Mouse (Mus musculus) kidney, postnatal 25 days (tissue): ENCODE measurements at regions not wholly inside any gene's neighbourhood (a gene's known extent, or its start where the extent isn't known, plus 50 kb on each side); places are given as distances from the start of the nearest gene placed in this dataset.
A peak's percentile ranks its signal among the peaks of the same experiment; 100 is the strongest.

Experiments
- DNase-seq, 2 experiments: peaks; one replicate each; pipeline ENCODE4 v3.0.0; 2021; ENCODE audit warnings: mixed read lengths in 2 of 2

DNA sequence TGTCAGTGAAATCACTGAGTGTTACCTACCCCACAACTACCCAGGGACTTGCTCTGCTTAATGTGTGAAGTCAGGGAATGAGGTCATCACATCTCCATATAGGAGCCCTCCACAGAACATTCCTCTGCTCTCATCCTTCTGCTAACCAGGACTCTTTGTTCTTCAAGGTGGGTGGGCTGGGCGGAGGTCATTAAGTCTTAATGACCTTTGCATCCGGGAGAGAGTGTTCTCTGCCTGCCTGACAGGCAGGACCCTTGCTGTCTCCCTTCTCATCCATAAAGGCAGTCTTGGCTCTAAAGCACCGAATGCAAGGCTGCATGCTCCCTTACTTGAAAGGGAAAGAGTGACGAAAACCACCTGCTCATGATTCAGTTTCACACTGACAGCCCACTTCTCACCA is 1051.4 kb downstream of the Slc22a22 start:
- no peak for DNase-seq

DNA sequence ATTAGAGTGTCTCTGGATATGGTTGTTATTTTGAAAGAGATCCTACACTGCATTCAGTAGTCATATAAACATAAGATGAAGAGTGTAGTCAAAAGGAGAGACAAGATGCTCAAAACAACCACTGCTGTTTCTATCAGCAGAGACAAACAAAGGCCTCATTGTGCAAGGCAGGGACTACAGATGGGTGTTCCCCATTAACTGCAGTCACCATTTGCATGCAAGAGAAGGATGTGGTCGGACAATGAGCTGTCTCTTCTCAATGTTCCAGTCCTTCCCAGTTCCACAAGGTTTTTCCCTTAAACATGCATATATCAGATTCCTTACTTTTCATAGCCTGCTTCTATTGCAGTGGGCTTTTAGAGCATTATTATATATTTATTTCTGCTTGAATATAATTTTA is 1056.7 kb downstream of the Slc22a22 start:
- no peak for DNase-seq

DNA sequence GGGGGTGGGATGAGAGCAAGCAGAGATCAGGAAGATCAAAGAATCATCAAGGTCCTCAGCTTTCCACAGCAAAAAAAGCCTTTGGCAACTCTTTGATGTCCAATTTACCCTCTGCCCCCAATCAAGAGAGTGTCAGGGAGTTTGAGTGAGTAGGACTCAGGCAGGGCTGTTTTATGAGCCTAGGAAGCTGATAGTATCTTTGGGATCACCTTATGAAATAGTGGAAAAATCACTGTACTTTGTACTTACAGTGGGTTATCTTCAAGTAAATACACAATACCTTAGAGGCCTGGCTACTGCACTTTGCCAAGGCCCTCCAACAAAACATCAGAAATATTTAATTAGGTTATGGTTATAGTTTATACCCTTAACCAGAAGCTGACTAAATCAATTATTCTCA is 1085.4 kb downstream of the Slc22a22 start:
- no peak for DNase-seq

DNA sequence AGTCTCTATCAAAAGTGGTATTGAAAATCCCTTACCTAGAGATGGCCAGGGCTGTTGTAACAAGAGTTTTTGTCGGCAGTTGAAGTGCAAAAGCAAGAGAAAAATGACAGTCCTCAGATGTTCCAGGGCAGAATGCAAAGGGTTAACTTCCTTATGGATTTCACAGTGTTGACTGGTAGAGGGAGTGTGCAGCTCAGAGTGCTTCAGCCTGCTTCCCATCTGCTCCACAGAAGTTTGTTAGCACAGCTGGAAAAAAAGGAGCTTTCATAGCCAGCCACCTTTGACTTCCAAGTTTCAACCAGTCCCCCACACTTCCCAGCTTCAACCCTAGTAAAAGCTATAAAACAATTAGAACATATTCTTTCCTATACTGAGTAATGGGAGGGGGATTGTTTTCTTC is 1098.9 kb downstream of the Slc22a22 start:
- DNase-seq, result no peak

DNA sequence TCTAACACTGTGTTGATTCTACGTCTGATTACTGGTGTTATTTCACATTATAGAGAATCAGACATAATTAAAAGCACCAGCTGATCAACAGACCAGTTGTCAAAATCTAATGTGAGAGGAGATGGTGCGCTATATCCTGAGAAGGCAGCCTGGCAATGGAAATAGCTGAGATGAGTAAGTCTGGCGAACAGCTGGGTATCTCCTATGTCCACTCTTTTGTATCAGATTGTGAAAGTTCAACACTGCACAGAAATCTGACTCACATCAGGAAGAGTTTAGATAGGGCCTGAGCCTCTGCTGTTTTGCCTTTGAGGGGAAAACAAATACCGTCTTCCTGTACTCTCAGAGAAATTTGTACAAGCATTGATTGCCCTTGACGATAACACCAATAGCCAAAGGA is 1126.5 kb downstream of the Slc22a22 start:
- DNase-seq, result no peak

DNA sequence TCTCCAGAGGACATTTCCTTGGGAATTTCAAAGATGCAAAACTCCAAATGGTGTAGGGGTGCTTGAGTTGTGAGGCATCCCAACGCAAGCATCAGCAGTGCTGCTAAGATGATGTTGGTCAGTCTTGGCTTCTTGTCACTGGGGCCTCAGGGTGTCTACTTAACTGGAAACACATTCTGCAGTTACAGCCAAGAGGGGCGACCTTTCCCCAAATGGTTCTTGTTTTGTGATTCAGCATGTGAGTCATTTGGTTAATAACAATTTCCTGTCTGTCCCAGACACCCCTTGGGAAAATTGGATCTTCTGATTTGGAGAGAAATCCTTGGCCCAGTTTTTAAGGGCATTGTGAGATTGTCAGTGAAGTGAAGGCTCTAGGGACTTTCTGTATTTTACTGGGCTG is 1131.3 kb downstream of the Slc22a22 start:
- DNase-seq, result peak in 1 of 2 experiments; percentile 31

DNA sequence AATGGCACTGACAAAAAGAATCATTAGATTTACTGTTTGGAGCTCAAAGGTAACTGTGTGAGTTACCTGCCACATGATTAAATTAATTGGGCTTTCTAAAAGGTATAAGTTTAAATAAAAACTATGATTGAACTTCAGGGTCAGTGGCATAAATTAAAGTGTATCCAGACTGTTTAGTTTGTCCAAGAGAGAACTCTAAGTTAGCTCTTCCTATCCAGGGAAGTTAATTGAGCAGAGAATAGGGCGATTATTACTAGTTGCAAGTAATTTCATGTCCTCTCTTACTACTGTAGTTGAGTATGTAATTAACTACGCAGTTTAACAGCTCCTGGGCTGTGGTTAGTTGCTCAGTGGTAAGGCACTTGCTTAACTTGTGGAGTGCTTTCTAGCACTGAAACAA is 1132.5 kb downstream of the Slc22a22 start:
- no peak for DNase-seq

DNA sequence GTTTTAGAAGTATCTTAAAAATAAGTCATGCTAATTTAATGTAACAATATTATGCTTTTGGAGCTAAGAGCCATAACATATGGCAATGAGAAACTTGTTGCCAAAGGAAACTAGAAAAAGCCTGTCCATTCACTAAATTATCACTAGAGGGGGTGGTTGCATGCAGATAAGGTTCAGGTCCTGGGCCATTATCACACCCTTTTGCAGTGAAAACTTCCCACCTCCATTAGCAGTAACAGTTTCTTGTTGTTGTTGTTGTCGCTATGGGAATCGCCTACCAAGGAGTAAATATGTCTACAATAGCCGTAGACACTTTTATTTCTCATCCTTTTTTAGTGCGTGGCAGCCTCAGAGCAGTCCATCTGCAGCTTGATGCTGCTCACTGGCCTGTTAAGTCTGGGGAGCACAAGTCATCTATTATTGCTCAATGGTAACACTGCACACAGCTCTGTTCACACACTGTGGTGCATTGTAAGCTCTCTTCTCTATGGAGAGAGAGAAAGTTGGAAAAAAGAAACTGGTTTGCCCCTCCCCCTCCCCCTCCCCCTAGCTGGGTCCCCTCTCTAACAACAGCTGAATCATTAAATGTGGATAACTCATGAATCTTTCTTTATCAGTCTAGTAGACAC is 1133.0 kb downstream of the Slc22a22 start:
- DNase-seq, result no peak

DNA sequence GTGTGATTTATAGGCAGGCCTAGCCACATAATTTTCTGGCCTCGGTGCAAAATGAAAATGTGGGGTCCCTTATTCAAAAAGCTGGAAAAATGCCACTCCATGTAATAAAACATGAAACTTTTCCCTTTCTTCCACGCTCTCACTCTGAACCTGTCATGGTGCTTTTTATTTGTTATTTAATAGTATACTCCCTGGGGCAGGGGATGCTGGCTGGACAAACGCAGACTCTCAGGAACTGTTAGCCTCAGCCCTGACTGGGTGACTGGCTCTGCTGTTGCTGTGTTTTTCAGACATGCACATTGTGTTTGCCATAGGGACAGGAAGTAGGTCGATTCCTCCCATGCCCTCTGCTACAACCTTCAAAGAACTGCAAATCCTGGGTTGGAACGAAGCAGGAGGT is 1139.5 kb downstream of the Slc22a22 start:
- peak in 1 of 2 experiments; percentile 26 for DNase-seq

DNA sequence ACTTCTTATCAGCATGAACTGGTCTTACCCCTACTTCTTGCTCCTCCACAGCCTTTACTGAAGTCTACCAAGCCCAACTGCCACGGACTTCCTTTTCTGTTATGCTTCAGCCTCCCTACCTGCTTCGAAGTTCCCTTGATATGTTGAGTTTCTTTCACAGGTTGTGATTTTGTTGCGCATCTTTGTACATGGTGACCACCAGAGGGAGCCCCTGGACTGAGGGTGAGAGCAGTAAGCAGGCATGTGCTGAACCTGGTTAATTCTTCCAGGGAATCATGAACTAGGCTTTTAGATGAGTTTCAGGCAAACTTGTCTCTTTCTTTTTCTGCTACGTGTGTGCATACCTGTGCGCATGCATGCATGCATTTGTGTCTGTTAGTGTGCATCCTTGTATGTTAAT is 1141.0 kb downstream of the Slc22a22 start:
- DNase-seq, result peak; percentile 74 to 78

DNA sequence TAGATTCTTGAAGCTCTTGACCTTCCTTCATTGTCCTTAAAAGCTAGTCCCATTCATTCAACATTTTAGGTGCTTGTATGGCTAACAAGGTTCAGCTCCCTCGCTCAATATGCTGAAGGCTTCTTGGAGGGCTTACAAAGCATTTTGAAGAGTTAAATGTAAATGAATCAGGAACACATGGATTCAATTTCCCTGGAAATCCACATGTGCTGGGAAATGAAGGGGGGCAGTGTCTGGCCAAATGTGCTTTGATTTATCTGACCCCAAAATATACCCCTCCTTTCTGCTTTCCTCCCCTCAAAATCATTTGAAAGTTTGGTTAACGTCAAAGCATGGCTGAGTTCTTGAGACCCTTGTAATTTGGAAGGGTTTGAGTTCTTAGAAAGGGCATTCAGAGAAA is 1142.4 kb downstream of the Slc22a22 start:
- no peak for DNase-seq

DNA sequence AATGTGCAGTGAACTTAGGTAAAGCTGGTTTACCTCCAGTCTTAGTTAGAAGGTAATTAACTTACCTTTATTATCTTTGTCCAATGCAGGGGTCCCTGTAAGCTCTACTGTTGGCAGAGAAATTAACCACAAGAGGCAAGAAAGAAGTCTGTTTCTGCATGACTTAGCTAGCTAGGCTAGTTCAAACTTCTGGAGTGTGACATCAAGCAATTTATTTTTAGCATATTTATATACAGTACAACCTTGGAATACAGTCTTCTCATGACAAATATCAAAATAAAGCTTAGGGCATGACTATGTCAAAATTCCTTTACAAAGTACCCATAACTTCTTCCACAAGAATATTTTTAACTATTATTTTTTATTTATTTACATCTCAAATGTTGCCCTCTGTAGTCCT is 1156.9 kb downstream of the Slc22a22 start:
- DNase-seq, result no peak

DNA sequence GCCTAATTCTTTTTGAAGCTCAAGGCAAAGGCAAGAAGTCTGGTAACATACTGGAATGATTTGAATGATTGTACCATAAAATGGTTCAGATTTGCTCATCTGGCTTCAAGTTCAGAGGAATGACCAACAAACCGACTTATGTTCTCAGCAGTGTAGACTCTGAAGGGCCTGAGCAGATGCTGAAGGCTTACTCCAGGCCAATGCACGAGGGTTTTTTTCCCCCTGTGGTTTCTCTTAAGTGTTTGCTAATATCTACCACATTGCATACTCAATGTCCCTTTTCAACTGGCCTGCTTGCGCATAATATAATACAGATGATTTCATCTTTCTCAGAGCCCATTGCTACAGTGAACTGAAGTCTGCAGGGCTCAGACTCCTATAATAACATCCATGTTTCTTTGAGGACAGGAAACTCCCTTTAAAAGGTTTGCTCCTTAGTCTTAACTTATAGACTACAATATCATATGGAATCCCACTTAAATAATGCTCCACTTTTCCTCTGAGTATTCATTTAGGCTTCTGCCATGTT is 1182.5 kb downstream of the Slc22a22 start:
- no peak for DNase-seq

DNA sequence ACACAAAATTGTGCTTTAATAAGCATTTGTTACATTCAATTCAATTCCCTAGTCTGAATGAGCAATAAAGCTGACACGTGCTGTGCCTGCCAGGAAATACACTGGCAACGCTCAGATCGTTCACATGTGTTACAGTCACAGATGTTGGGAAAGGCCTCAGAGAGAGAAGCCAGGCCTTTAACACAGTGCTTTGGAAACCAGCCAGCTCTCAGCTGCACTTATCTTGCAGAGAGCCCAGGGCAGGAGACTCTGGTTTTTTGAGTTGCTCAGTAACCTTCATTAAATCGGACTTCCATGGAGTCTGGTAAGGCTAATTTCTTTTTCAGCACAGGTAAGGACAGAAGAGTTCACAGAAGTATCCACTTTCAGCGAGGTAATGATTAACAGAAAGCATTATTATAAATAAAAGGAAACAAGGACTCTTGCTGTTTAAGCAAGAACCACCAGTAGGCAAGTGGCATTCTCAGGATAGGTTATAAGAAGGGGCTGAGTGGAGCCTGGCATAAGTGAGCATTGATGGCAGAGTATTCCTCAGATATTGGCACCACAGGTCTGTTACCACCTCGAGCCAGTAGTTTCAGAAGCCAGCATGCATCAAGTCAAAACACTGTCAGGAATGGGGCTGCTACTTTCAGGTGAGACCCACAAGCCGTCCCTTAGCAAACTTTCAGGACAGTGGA is 1198.7 kb downstream of the Slc22a22 start:
- peak; percentile 61 to 62 for DNase-seq

DNA sequence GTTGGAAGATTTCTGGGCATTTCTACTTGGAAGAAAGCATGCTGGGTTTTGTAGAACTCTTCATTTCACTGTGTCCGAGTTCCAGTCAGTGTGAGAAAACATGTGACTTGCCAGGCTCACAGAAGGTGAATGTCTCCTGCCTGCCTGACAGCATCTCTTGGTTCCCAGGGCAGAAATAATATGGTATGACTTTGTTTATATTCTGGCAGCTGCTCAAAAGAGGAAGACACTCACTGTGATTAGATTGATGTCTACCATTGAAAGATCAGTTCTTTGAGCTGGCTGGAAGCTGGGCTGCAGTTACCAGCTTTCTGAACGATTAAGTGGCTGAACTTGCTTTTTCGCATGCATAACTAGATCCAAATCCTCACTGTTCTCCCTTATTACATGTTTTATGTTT is 1199.4 kb downstream of the Slc22a22 start:
- no peak for DNase-seq

DNA sequence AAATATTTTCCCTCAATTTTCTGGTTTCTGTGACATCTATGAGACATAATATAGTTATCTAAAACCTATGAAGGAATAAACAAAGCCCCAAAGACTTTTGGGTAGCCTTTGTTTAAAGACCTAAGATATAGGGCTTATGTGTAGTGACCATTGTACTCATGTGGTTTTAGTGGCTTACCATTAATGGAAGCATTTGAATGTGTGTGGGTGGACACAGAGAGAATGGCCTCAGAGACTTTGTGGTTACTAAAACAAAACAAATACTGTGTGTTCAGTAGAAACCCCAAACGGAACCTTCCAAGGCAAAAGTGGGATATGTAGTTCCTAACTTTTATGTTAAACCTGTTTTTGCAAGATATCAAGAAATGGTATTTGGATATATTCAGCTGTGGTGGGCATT is 1228.7 kb downstream of the Slc22a22 start:
- DNase-seq, result no peak

DNA sequence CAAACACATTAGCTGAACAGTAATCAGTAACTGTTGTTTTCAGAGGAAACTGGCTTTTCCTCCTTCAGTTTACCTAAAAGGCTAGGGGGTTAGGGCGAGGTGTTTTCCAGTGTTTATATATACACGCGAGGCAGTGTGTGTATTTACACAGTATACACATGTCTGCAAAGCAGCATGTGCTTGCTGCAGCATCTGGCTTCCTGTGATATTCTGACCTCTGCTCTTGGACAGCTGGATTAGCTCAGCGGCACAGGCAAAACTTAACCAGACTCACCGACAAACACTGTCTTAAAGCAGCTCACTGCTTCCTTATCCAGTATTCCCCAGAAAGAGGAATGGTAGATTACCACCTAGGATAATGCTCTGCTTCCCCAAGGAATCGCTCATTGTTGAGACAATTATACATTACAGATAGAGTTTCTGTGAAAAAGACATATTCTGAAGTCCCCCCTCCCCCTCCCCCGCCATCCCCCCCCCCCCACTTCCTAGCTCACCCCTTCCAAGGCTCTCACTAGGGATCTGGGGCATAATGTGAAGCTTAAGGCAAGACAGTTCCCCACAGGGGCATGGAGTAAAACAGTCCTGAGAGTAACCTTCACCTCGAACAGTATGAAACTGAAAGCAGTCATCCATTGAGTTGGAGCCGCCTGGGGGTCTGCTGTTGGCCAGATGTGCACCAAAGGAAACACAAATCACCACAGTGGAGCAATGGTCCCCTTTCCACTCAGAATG is 1233.3 kb downstream of the Slc22a22 start:
- DNase-seq, result peak; percentile 15 to 37

DNA sequence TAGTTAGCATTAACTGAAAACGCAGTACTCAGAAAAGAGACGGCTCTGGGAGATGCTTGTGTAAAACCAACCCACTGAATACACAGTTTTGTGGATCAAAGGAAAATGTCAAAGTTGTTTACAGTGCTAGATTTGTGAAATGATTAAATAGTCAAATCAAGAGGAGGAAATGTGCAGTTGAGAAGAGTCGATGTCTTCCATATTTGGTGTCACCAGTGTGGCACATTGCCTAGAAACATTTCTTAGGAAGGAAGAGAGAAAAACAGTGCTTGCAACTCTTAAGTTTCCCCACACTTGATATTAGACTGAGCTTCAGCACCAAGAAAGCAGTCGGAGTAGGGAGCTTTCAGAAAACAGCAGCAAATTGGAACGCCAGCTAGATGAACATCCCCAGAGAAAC is 1274.9 kb downstream of the Slc22a22 start:
- DNase-seq, result no peak

DNA sequence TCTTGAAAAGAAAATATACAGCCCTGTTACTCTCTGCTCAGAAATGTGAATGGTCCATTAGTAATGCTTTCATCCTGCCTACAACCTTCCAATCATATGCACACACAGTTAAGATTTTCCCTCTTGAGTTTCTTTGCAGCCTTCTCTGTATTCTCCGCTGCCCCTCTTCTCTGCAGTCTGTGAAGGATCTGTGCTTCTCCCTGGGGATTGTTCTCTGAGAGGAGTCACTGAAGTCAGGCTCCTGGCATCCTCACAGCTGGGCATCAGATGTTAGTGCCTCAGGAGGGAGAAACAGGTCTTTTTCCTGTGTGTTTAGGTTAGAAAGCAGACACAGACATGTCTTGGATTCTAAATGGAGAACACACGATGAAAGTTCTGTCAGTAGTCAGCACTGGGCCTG is 1278.1 kb downstream of the Slc22a22 start:
- DNase-seq, result no peak

DNA sequence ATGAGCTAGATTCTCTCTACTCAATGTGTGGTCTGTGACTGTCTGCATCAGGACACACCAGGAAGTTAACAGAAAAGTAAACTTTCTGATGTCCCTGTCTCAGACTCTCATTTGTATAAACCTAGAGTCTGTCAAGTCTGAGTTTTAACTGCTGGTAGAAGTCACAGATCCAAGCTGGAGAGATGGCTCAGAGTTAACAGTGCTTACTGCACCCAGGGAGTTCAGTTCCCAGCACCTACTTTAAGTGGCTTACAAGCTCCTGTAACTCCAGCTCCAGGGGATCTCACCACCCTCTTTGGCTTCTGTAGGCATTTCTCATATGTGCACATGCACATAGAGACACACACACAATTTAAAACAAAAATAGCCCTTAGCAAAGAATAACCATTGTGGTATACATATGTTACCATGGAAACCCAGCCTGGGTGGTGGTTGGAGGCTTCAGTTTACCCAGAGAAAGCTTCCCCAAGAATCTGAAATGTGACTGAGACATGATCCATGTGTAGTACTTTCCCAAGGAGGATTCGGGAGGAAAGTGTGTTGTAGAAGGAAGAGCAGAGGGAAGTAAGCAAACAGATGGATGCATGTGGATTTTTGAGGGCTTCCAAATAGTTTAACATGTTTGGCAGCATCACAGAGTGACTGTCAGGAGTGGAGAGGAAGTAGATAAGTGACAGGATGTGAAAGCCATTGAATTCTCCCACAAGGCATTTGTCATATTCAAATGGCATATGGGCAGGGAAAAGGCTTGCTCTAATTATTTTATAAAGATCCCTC is 1279.8 kb downstream of the Slc22a22 start:
- DNase-seq, result no peak

DNA sequence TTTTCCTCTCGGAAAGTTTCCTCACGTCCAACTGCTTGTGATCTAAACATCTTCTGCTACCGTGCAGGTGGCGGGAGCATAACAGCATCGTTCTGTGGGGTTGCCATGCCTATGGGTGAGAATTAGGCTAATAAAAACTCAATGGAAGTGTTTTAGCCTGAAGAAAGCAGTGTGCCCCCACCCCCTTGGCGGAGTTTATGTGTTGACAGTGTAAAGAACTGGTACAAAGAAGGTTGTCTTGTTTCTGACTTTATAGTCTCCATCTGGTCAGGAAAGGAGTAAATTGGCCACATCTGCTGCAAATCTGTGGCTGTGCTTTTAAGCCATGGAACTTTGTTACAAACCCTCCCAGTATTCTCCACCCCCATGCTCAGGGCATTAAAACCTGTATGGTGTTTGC is 1311.2 kb downstream of the Slc22a22 start:
- DNase-seq, result no peak

DNA sequence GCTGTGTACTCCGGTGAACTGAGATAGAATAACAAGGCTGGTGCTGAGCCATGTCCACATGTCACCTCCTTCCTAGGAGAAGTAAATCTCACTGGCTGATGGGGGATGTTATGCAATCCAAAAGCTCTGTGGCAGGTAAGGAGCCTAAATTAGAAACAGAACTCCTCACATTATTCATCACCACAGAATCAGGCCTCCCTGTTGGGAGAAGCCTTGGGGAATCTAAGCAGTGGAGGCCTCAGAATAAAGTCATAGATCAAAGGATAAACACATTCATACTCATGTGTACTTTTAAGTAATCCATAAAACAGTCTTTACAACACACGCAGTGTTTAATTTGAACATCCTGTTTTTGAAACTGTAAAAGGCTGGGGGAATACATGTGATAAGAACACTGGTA is 1318.7 kb downstream of the Slc22a22 start:
- no peak for DNase-seq

DNA sequence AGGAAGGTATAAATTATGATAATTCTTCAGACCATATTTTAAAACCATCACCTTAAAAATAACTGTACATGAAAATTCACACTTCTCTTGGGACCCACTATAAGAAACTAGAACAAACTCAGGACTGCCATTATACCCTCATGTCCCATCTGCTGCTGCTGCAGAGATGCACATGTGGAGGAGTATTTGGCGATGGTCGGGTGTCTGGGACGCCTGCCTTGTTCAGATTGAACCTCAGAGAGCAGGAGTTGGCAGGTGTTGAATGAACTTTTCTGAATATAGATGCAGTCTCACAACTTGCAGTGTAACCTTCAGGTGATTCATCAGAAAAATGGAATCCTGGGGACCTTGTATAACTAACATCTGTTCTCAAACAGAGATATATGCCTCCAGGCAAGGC is 1338.0 kb downstream of the Slc22a22 start:
- no peak for DNase-seq
